Mouse (Mus musculus) forebrain, embryonic 16.5 days (tissue): Measurements from ENCODE around the gene Atp13a2. TPM values are rescaled to one million over a fixed set of nuclear protein-coding genes. Genes with fewer than 3 reads are reported as not detected.

Experiments used
- ATAC-seq: fragments of 200-750 bp; cut with Nextera tagmentation; 2 replicates; pipeline ENCODE4 v1.8.0; 2017; ENCODE audit warnings: mild to moderate bottlenecking, moderate library complexity
- H3K27ac ChIP-seq: fragments of 300-500 bp; sonication (generic); 2 replicates; pipeline ENCODE4 v1.5.1; 2014; ENCODE audit warnings: low read length, control low read depth
- H3K27me3 ChIP-seq: fragments of 300-500 bp; sonication (generic); replicated peaks from 2 replicates; pipeline ENCODE4 v1.6.1; 2014; ENCODE audit warnings: low read length; ENCODE audit not compliant: control insufficient read depth, insufficient read depth
- H3K36me3 ChIP-seq: fragments of 300-500 bp; sonication (generic); 2 replicates; pipeline ENCODE4 v1.6.1; 2014; ENCODE audit not compliant: control insufficient read depth, insufficient read depth
- H3K4me1 ChIP-seq: fragments of 300-500 bp; sonication (generic); replicated peaks from 2 replicates; pipeline ENCODE4 v1.6.1; 2014; ENCODE audit warnings: low read length; ENCODE audit not compliant: control insufficient read depth, insufficient read depth
- H3K4me2 ChIP-seq: fragments of 300-500 bp; sonication (generic); 2 replicates; pipeline ENCODE4 v1.6.1; 2014; ENCODE audit warnings: mild to moderate bottlenecking, low read length, control low read depth
- H3K4me3 ChIP-seq: fragments of 300-500 bp; sonication (generic); replicated peaks from 2 replicates; pipeline ENCODE4 v1.5.1; 2014; ENCODE audit warnings: mild to moderate bottlenecking, low read length, control low read depth
- H3K9ac ChIP-seq: fragments of 300-500 bp; sonication (generic); replicated peaks from 2 replicates; pipeline ENCODE4 v1.6.1; 2014; ENCODE audit warnings: low read depth, low read length, control low read depth
- H3K9me3 ChIP-seq: fragments of 300-500 bp; sonication (generic); 2 replicates; pipeline ENCODE4 v1.6.1; 2016; ENCODE audit warnings: low read length; ENCODE audit not compliant: control insufficient read depth
- WGBS: fragments of 180-500 bp; shearing (Covaris S2); extraction: QIAGEN DNeasy Blood & Tissue Kit; methylation state at CpG from one replicate; pipeline ENCODE4 v1.1.7; 2014; 5-methylcytosine and 5-hydroxymethylcytosine counted together
- polyA plus RNA-seq: library from polyadenylated mRNA; unstranded; fragments of >200 nt; fragmentation: Nextera tagmentation; extraction: Ambion mirVana; gene quantifications from 2 replicates; pipeline ENCODE4 v1.2.1, GENCODE M21; 2015

Gene Atp13a2
- polyA plus RNA-seq, 1 experiment from 2014 or later = 142 TPM

- ATAC-seq = peak; percentile 2; the same call in 1 of the 2 replicates
- Histone ChIP-seq H3K36me3 (peaks cover under 1% of the 10 kb centered on the region; the same call in 1 of the 2 replicates), H3K9ac (peak overlapping the region; percentile 93), H3K9me3 (no peaks in the 10 kb centered on the region), H3K4me1 (peaks cover 33% of the 10 kb centered on the region), H3K4me3 (peak overlapping the region; percentile 84), H3K27me3 (no peaks in the 10 kb centered on the region), H3K4me2 (peak overlapping the region; percentile 55), H3K27ac (no peak overlapping the region)
- 34% methylated on average over 7 of the region's 7 CpGs for WGBS
Observed at GRCm38 (mm10) chr4:140987476-140987875, 803 bp downstream of the Atp13a2 start.

GRCm38 (mm10) chr4:140988706-140989290, 2.1 kb downstream of the Atp13a2 start:
- Histone ChIP-seq H3K9me3 (no peaks in the 10 kb centered on the region), H3K27me3 (no peaks in the 10 kb centered on the region), H3K4me2 (peak overlapping the region; percentile 24), H3K36me3 (peaks cover 9% of the 10 kb centered on the region), H3K9ac (no peak overlapping the region), H3K4me3 (no peak overlapping the region), H3K4me1 (peaks cover 27% of the 10 kb centered on the region), H3K27ac (no peak overlapping the region)
- 63% methylated on average over 7 of the region's 7 CpGs for WGBS
- ATAC-seq = no peak

- Histone ChIP-seq H3K9me3 (no peaks in the 10 kb centered on the region), H3K4me2 (no peak overlapping the region), H3K36me3 (peaks cover 12% of the 10 kb centered on the region), H3K4me3 (no peak overlapping the region), H3K4me1 (peaks cover 27% of the 10 kb centered on the region), H3K9ac (no peak overlapping the region), H3K27me3 (no peaks in the 10 kb centered on the region), H3K27ac (no peak overlapping the region)
- no peak for ATAC-seq
- 91% methylated on average over 14 of the region's 14 CpGs for WGBS
Observed at GRCm38 (mm10) chr4:140989447-140989846, 2.8 kb downstream of the Atp13a2 start.

- Histone ChIP-seq H3K9me3 (no peaks in the 10 kb centered on the region), H3K9ac (no peak overlapping the region), H3K36me3 (peaks cover 34% of the 10 kb centered on the region), H3K4me2 (no peak overlapping the region), H3K4me3 (no peak overlapping the region), H3K27ac (no peak overlapping the region), H3K27me3 (no peaks in the 10 kb centered on the region), H3K4me1 (peaks cover 22% of the 10 kb centered on the region)
- ATAC-seq = no peak
- WGBS = 80% methylated on average over 20 of the region's 20 CpGs
Observed at GRCm38 (mm10) chr4:140992215-140992614, 5.5 kb downstream of the Atp13a2 start.

GRCm38 (mm10) chr4:140993846-140994245, 7.2 kb downstream of the Atp13a2 start:
- H3K27ac ChIP-seq = no peak overlapping the region
- 93% methylated on average over 8 of the region's 8 CpGs for WGBS
- peaks cover 44% of the 10 kb centered on the region for H3K36me3 ChIP-seq
- H3K9ac ChIP-seq = no peak overlapping the region
- H3K4me1 ChIP-seq = peaks cover 6% of the 10 kb centered on the region
- H3K9me3 ChIP-seq = no peaks in the 10 kb centered on the region
- no peak overlapping the region for H3K4me2 ChIP-seq
- ATAC-seq = no peak
- no peak overlapping the region for H3K4me3 ChIP-seq
- H3K27me3 ChIP-seq = no peaks in the 10 kb centered on the region

- no peak overlapping the region for H3K9ac ChIP-seq
- no peak overlapping the region for H3K4me3 ChIP-seq
- WGBS = 93% methylated on average over 8 of the region's 8 CpGs
- no peaks in the 10 kb centered on the region for H3K4me1 ChIP-seq
- no peaks in the 10 kb centered on the region for H3K27me3 ChIP-seq
- no peak overlapping the region for H3K4me2 ChIP-seq
- H3K36me3 ChIP-seq = peaks cover 55% of the 10 kb centered on the region
- H3K9me3 ChIP-seq = no peaks in the 10 kb centered on the region
- no peak for ATAC-seq
- no peak overlapping the region for H3K27ac ChIP-seq
Observed at GRCm38 (mm10) chr4:140995811-140996210, 9.1 kb downstream of the Atp13a2 start.

- peaks cover 57% of the 10 kb centered on the region for H3K36me3 ChIP-seq
- H3K4me3 ChIP-seq = no peak overlapping the region
- no peak overlapping the region for H3K9ac ChIP-seq
- no peaks in the 10 kb centered on the region for H3K4me1 ChIP-seq
- no peak overlapping the region for H3K4me2 ChIP-seq
- 95% methylated on average over 9 of the region's 9 CpGs for WGBS
- no peak for ATAC-seq
- H3K27ac ChIP-seq = no peak overlapping the region
- H3K27me3 ChIP-seq = no peaks in the 10 kb centered on the region
- no peaks in the 10 kb centered on the region for H3K9me3 ChIP-seq
Observed at GRCm38 (mm10) chr4:140996812-140997211, 10.1 kb downstream of the Atp13a2 start.

- Histone ChIP-seq H3K4me2 (no peak overlapping the region), H3K9me3 (no peaks in the 10 kb centered on the region), H3K27ac (no peak overlapping the region), H3K36me3 (peaks cover 33% of the 10 kb centered on the region), H3K4me1 (peaks cover 6% of the 10 kb centered on the region), H3K4me3 (no peak overlapping the region), H3K9ac (no peak overlapping the region), H3K27me3 (no peaks in the 10 kb centered on the region)
- 82% methylated on average over 13 of the region's 13 CpGs for WGBS
- no peak for ATAC-seq
Observed at GRCm38 (mm10) chr4:141005983-141006382, 19.3 kb downstream of the Atp13a2 start.

- WGBS = 69% methylated on average over 8 of the region's 8 CpGs
Observed at GRCm38 (mm10) chr4:141008028-141008427, 21.4 kb downstream of the Atp13a2 start.

GRCm38 (mm10) chr4:141010118-141010517, 23.4 kb downstream of the Atp13a2 start, which contains the start of gene Mfap2:
TSS of gene Mfap2 (plus strand) at chr4:141010418.
- WGBS = 22% methylated on average over 7 of the region's 7 CpGs
- peaks cover 29% of the 10 kb centered on the region for H3K4me1 ChIP-seq
- no peak for ATAC-seq
- H3K36me3 ChIP-seq = peaks cover 27% of the 10 kb centered on the region
- H3K9ac ChIP-seq = peak within 1 kb of the TSS; percentile 92
- H3K4me3 ChIP-seq = peak within 1 kb of the TSS; percentile 91
- H3K27ac ChIP-seq = peak within 1 kb of the TSS; percentile 93
- H3K27me3 ChIP-seq = no peaks in the 10 kb centered on the region
- H3K9me3 ChIP-seq = no peaks in the 10 kb centered on the region
- peak within 1 kb of the TSS; percentile 94 for H3K4me2 ChIP-seq

More at GRCm38 (mm10) chr4:141008028-141008427, 21.4 kb downstream of the Atp13a2 start:
- Histone ChIP-seq H3K4me1 (peaks cover 25% of the 10 kb centered on the region), H3K27me3 (no peaks in the 10 kb centered on the region), H3K4me3 (no peak overlapping the region), H3K9ac (no peak overlapping the region), H3K9me3 (no peaks in the 10 kb centered on the region), H3K27ac (no peak overlapping the region), H3K4me2 (no peak overlapping the region), H3K36me3 (peaks cover 28% of the 10 kb centered on the region)
- no peak for ATAC-seq
